Mouse (Mus musculus): Measurements from ENCODE around the gene Unc5b. TPM values are rescaled to one million over a fixed set of nuclear protein-coding genes. Genes with fewer than 3 reads are reported as not detected.

Gene Unc5b
- polyA plus RNA-seq, 1 experiment from 2014 or later: 2.6 TPM

- Histone ChIP-seq H3K4me3 (ENCODE audit: low read depth, low read length) (no peak overlapping the region), H3K27me3 (replicated peaks; ENCODE audit: control insufficient read depth, insufficient read depth, low read length) (no peaks in the 10 kb centered on the region), H3K9me3 (ENCODE audit: control insufficient read depth) (no peaks in the 10 kb centered on the region), H3K36me3 (ENCODE audit: control insufficient read depth, insufficient read depth) (no peaks in the 10 kb centered on the region), H3K27ac (ENCODE audit: low read depth, low read length) (no peak overlapping the region; the same call in 1 of the 2 replicates), H3K4me2 (replicated peaks; ENCODE audit: low read depth) (no peak overlapping the region), H3K9ac (ENCODE audit: low read depth, low read length) (no peak overlapping the region), H3K4me1 (replicated peaks; ENCODE audit: control insufficient read depth, insufficient read depth, low read length) (peaks cover 4% of the 10 kb centered on the region)
- 91% methylated on average over 7 of the region's 7 CpGs for WGBS
- no peak for TF ChIP-seq CTCF (IDR thresholded peaks at IDR 0.05; ENCODE audit: low read depth)
- ATAC-seq: no peak
Observed at GRCm38 (mm10) chr10:60818708-60819107, 12.7 kb downstream of the Unc5b start.

- no peak overlapping the region for H3K27ac ChIP-seq (ENCODE audit: low read depth, low read length)
- no peak for ATAC-seq
- H3K9me3 ChIP-seq (ENCODE audit: control insufficient read depth): no peaks in the 10 kb centered on the region
- 95% methylated on average over 6 of the region's 6 CpGs for WGBS
- H3K4me1 ChIP-seq (replicated peaks; ENCODE audit: control insufficient read depth, insufficient read depth, low read length): peaks cover 4% of the 10 kb centered on the region
- no peaks in the 10 kb centered on the region for H3K27me3 ChIP-seq (replicated peaks; ENCODE audit: control insufficient read depth, insufficient read depth, low read length)
- no peak for TF ChIP-seq CTCF (IDR thresholded peaks at IDR 0.05; ENCODE audit: low read depth)
- no peak overlapping the region for H3K4me2 ChIP-seq (replicated peaks; ENCODE audit: low read depth)
- no peak overlapping the region for H3K4me3 ChIP-seq (ENCODE audit: low read depth, low read length)
- no peaks in the 10 kb centered on the region for H3K36me3 ChIP-seq (ENCODE audit: control insufficient read depth, insufficient read depth)
- no peak overlapping the region for H3K9ac ChIP-seq (ENCODE audit: low read depth, low read length)
Observed at GRCm38 (mm10) chr10:60817868-60818267, 13.5 kb downstream of the Unc5b start.

GRCm38 (mm10) chr10:60816872-60817648, 14.3 kb downstream of the Unc5b start:
- TF ChIP-seq CTCF (IDR thresholded peaks at IDR 0.05; ENCODE audit: low read depth): no peak
- Histone ChIP-seq H3K4me1 (replicated peaks; ENCODE audit: control insufficient read depth, insufficient read depth, low read length) (peaks cover 4% of the 10 kb centered on the region), H3K36me3 (ENCODE audit: control insufficient read depth, insufficient read depth) (no peaks in the 10 kb centered on the region), H3K27ac (ENCODE audit: low read depth, low read length) (no peak overlapping the region), H3K9me3 (ENCODE audit: control insufficient read depth) (no peaks in the 10 kb centered on the region), H3K4me2 (replicated peaks; ENCODE audit: low read depth) (0 out of 2 replicates have a peak overlapping the region, but pooled peaks have one; percentile 1), H3K9ac (ENCODE audit: low read depth, low read length) (0 out of 2 replicates have a peak overlapping the region, but pooled peaks have one; percentile 1), H3K27me3 (replicated peaks; ENCODE audit: control insufficient read depth, insufficient read depth, low read length) (no peaks in the 10 kb centered on the region), H3K4me3 (ENCODE audit: low read depth, low read length) (no peak overlapping the region)
- WGBS: 57% methylated on average over 14 of the region's 14 CpGs
- ATAC-seq: peak; percentile 32; the same call in 1 of the 2 replicates

- no peak overlapping the region for H3K4me2 ChIP-seq (replicated peaks; ENCODE audit: low read depth)
- no peaks in the 10 kb centered on the region for H3K36me3 ChIP-seq (ENCODE audit: control insufficient read depth, insufficient read depth)
- no peak overlapping the region for H3K4me3 ChIP-seq (ENCODE audit: low read depth, low read length)
- no peaks in the 10 kb centered on the region for H3K27me3 ChIP-seq (replicated peaks; ENCODE audit: control insufficient read depth, insufficient read depth, low read length)
- H3K9me3 ChIP-seq (ENCODE audit: control insufficient read depth): no peaks in the 10 kb centered on the region
- 0 out of 2 replicates have a peak overlapping the region, but pooled peaks have one; percentile 1 for H3K9ac ChIP-seq (ENCODE audit: low read depth, low read length)
- ATAC-seq: no peak; the same call in 1 of the 2 replicates
- no peak for TF ChIP-seq CTCF (IDR thresholded peaks at IDR 0.05; ENCODE audit: low read depth)
- no peak overlapping the region for H3K27ac ChIP-seq (ENCODE audit: low read depth, low read length)
- H3K4me1 ChIP-seq (replicated peaks; ENCODE audit: control insufficient read depth, insufficient read depth, low read length): peaks cover 10% of the 10 kb centered on the region
- WGBS: 13% methylated on average over 1 of the region's 1 CpGs
Observed at GRCm38 (mm10) chr10:60815855-60816254, 15.5 kb downstream of the Unc5b start.

- Histone ChIP-seq H3K27me3 (replicated peaks; ENCODE audit: control insufficient read depth, insufficient read depth, low read length) (no peaks in the 10 kb centered on the region), H3K4me3 (ENCODE audit: low read depth, low read length) (no peak overlapping the region), H3K36me3 (ENCODE audit: control insufficient read depth, insufficient read depth) (no peaks in the 10 kb centered on the region), H3K4me1 (replicated peaks; ENCODE audit: control insufficient read depth, insufficient read depth, low read length) (peaks cover 10% of the 10 kb centered on the region), H3K27ac (ENCODE audit: low read depth, low read length) (no peak overlapping the region), H3K9me3 (ENCODE audit: control insufficient read depth) (no peaks in the 10 kb centered on the region), H3K9ac (ENCODE audit: low read depth, low read length) (no peak overlapping the region), H3K4me2 (replicated peaks; ENCODE audit: low read depth) (no peak overlapping the region)
- no peak for TF ChIP-seq CTCF (IDR thresholded peaks at IDR 0.05; ENCODE audit: low read depth)
- no peak for ATAC-seq
- WGBS: 42% methylated on average over 5 of the region's 6 CpGs
Observed at GRCm38 (mm10) chr10:60815059-60815458, 16.3 kb downstream of the Unc5b start.

GRCm38 (mm10) chr10:60814444-60815057, 16.8 kb downstream of the Unc5b start:
- Histone ChIP-seq H3K4me1 (replicated peaks; ENCODE audit: control insufficient read depth, insufficient read depth, low read length) (peaks cover 10% of the 10 kb centered on the region), H3K36me3 (ENCODE audit: control insufficient read depth, insufficient read depth) (no peaks in the 10 kb centered on the region), H3K9ac (ENCODE audit: low read depth, low read length) (no peak overlapping the region), H3K27ac (ENCODE audit: low read depth, low read length) (no peak overlapping the region), H3K27me3 (replicated peaks; ENCODE audit: control insufficient read depth, insufficient read depth, low read length) (no peaks in the 10 kb centered on the region), H3K9me3 (ENCODE audit: control insufficient read depth) (no peaks in the 10 kb centered on the region), H3K4me3 (ENCODE audit: low read depth, low read length) (no peak overlapping the region), H3K4me2 (replicated peaks; ENCODE audit: low read depth) (no peak overlapping the region)
- ATAC-seq: no peak
- no peak for TF ChIP-seq CTCF (IDR thresholded peaks at IDR 0.05; ENCODE audit: low read depth)
- WGBS: 35% methylated on average over 10 of the region's 10 CpGs

Data from intestine, postnatal 0 days (tissue).